Mouse (Mus musculus) forebrain, embryonic 14.5 days (tissue): ENCODE data around the gene Gm47959. TPM values are rescaled to one million over a fixed set of nuclear protein-coding genes. Genes with fewer than 3 reads are reported as not detected.

ENCODE experiments used
- ATAC-seq: fragments of 200-750 bp; cut with Nextera tagmentation; 2 replicates; pipeline ENCODE4 v1.8.0; 2017; ENCODE audit warnings: mild to moderate bottlenecking, moderate library complexity
- DNase-seq: peaks from one replicate; pipeline ENCODE4 v3.0.0-alpha.2; 2015; ENCODE audit warnings: low spot score
- H3K27ac ChIP-seq: fragments of 300-500 bp; sonication (generic); 2 replicates; pipeline ENCODE4 v1.5.1; 2014; ENCODE audit warnings: low read depth, mild to moderate bottlenecking, control low read depth, low read length, moderate library complexity
- H3K27me3 ChIP-seq: fragments of 300-500 bp; sonication (generic); replicated peaks from 2 replicates; pipeline ENCODE4 v1.6.1; 2014; ENCODE audit warnings: low read length, control low read depth, mixed read lengths; ENCODE audit not compliant: control insufficient read depth, insufficient read depth
- H3K36me3 ChIP-seq: fragments of 300-500 bp; sonication (generic); 2 replicates; pipeline ENCODE4 v1.6.1; 2014; ENCODE audit warnings: low read length, control low read depth; ENCODE audit not compliant: control insufficient read depth, insufficient read depth
- H3K4me1 ChIP-seq: fragments of 300-500 bp; sonication (generic); 2 replicates; pipeline ENCODE4 v1.6.1; 2014; ENCODE audit warnings: antibody characterized with exemption, low read length, control low read depth; ENCODE audit not compliant: control insufficient read depth, insufficient read depth
- H3K4me2 ChIP-seq: fragments of 300-500 bp; sonication (generic); 2 replicates; pipeline ENCODE4 v1.6.1; 2014; ENCODE audit warnings: mild to moderate bottlenecking, control low read depth, low read length
- H3K4me3 ChIP-seq: fragments of 300-500 bp; sonication (generic); 2 replicates; pipeline ENCODE4 v1.5.1; 2014; ENCODE audit warnings: low read depth, low read length, control low read depth
- H3K9ac ChIP-seq: fragments of 300-500 bp; sonication (generic); 2 replicates; pipeline ENCODE4 v1.6.1; 2014; ENCODE audit warnings: mild to moderate bottlenecking, low read length, control low read depth, moderate library complexity
- H3K9me3 ChIP-seq: fragments of 300-500 bp; sonication (generic); replicated peaks from 2 replicates; pipeline ENCODE4 v1.6.1; 2016; ENCODE audit warnings: low read length, control low read depth, mixed read lengths; ENCODE audit not compliant: control insufficient read depth
- WGBS: fragments of 180-500 bp; shearing (Covaris S2); extraction: QIAGEN DNeasy Blood & Tissue Kit; methylation state at CpG from one replicate; pipeline ENCODE4 v1.1.7; 2014; 5-methylcytosine and 5-hydroxymethylcytosine counted together
- polyA plus RNA-seq: library from polyadenylated mRNA; unstranded; fragments of >200 nt; fragmentation: Nextera tagmentation; extraction: Ambion mirVana; gene quantifications from 2 replicates; pipeline ENCODE4 v1.2.1, GENCODE M21; 2014

The Gm47959 gene
- polyA plus RNA-seq, 1 experiment from 2014 or later = not detected

GRCm38 (mm10) chr1:83042380-83042779 is 42.0 kb downstream of the Gm47959 start, which contains the start of gene Krtap28-10:
Gene Krtap28-10 (minus strand): TSS chr1:83042480.
- Histone ChIP-seq H3K36me3 (no peaks in the 10 kb centered on the region), H3K9ac (no peak within 1 kb of the TSS), H3K4me2 (no peak within 1 kb of the TSS), H3K9me3 (no peaks in the 10 kb centered on the region), H3K4me3 (no peak within 1 kb of the TSS), H3K4me1 (peaks cover 9% of the 10 kb centered on the region), H3K27ac (no peak within 1 kb of the TSS), H3K27me3 (no peaks in the 10 kb centered on the region)
- ATAC-seq = no peak
- DNase-seq = no peak
- 83% methylated on average over 2 of the region's 2 CpGs for WGBS

- 84% methylated on average over 5 of the region's 5 CpGs for WGBS
- H3K9me3 ChIP-seq = no peaks in the 10 kb centered on the region
- ATAC-seq (no peak), DNase-seq (no peak)
- no peaks in the 10 kb centered on the region for H3K36me3 ChIP-seq
- no peak within 1 kb of the TSS for H3K4me2 ChIP-seq
- H3K4me1 ChIP-seq = no peaks in the 10 kb centered on the region
- no peak within 1 kb of the TSS for H3K27ac ChIP-seq
- no peaks in the 10 kb centered on the region for H3K27me3 ChIP-seq
- H3K9ac ChIP-seq = no peak within 1 kb of the TSS
- no peak within 1 kb of the TSS for H3K4me3 ChIP-seq
Observed at GRCm38 (mm10) chr1:83044882-83045427, 44.6 kb downstream of the Gm47959 start, which contains the start of gene Gm47969. Gene Gm47969 (plus strand): TSS chr1:83044932.

Other genes with a start within 250 kb of the Gm47959 start
- not detected in 2 replicates for gene Tm4sf20, start 232.1 kb upstream of the Gm47959 start, polyA plus RNA-seq
- gene Gm47791, start 229.3 kb upstream of the Gm47959 start, polyA plus RNA-seq = not detected in 2 replicates
- gene Agfg1, start 161.1 kb upstream of the Gm47959 start, polyA plus RNA-seq = 40.4 and 42.3 TPM in 2 replicates
- gene A030005L19Rik, start 87.2 kb upstream of the Gm47959 start, polyA plus RNA-seq = not detected in 2 replicates
- not detected in 2 replicates for gene A030014E15Rik, start 75.6 kb upstream of the Gm47959 start, polyA plus RNA-seq
- gene Gm6217, start 69.1 kb upstream of the Gm47959 start, polyA plus RNA-seq = not detected in 2 replicates
- not detected in 2 replicates for gene A030003K21Rik, start 57.2 kb upstream of the Gm47959 start, polyA plus RNA-seq
- gene Gm7544, start 44.5 kb upstream of the Gm47959 start, polyA plus RNA-seq = not detected in 2 replicates
- gene Gm47955, start 40.3 kb upstream of the Gm47959 start, polyA plus RNA-seq = not detected in 2 replicates
- 0.57 and 0.75 TPM in 2 replicates for gene Slc19a3, start 37.9 kb downstream of the Gm47959 start, polyA plus RNA-seq
- not detected in 2 replicates for gene Krtap28-10, start 41.9 kb downstream of the Gm47959 start, polyA plus RNA-seq
- gene Gm47969, start 44.4 kb downstream of the Gm47959 start, polyA plus RNA-seq = not detected in 2 replicates
- gene A030005K14Rik, start 58.8 kb downstream of the Gm47959 start, polyA plus RNA-seq = not detected in 2 replicates
- not detected in 2 replicates for gene Krtap28-13, start 60.4 kb downstream of the Gm47959 start, polyA plus RNA-seq
- gene Ccl20, start 116.2 kb downstream of the Gm47959 start, polyA plus RNA-seq = not detected in 2 replicates
- 0.51 and 0.80 TPM in 2 replicates for gene Daw1, start 159.2 kb downstream of the Gm47959 start, polyA plus RNA-seq